Mouse (Mus musculus) hindbrain, postnatal 0 days (tissue): Measurements from ENCODE around the gene Atp2b4. TPM values are rescaled to one million over a fixed set of nuclear protein-coding genes. Genes with fewer than 3 reads are reported as not detected.

Experiments used
- ATAC-seq: fragments of 200-750 bp; cut with Nextera tagmentation; 2 replicates; pipeline ENCODE4 v1.8.0; 2017; ENCODE audit warnings: mild to moderate bottlenecking, moderate TSS enrichment, moderate library complexity
- DNase-seq: peaks from one replicate; pipeline ENCODE4 v3.0.0-alpha.2; 2015; ENCODE audit warnings: low spot score
- H3K27ac ChIP-seq: fragments of 300-500 bp; sonication (generic); 2 replicates; pipeline ENCODE4 v1.5.1; 2014; ENCODE audit warnings: mild to moderate bottlenecking
- H3K27me3 ChIP-seq: fragments of 300-500 bp; sonication (generic); 2 replicates; pipeline ENCODE4 v1.6.1; 2014; ENCODE audit warnings: low read length, mixed read lengths; ENCODE audit not compliant: insufficient read depth
- H3K36me3 ChIP-seq: fragments of 300-500 bp; sonication (generic); 2 replicates; pipeline ENCODE4 v1.6.1; 2014; ENCODE audit warnings: low read length, mixed read lengths; ENCODE audit not compliant: insufficient read depth
- H3K4me1 ChIP-seq: fragments of 300-500 bp; sonication (generic); 2 replicates; pipeline ENCODE4 v1.6.1; 2014; ENCODE audit warnings: antibody characterized with exemption, low read length, mixed read lengths; ENCODE audit not compliant: insufficient read depth
- H3K4me2 ChIP-seq: fragments of 300-500 bp; sonication (generic); 2 replicates; pipeline ENCODE4 v1.6.1; 2014; ENCODE audit warnings: low read depth, mild to moderate bottlenecking, low read length, moderate library complexity, mixed read lengths
- H3K4me3 ChIP-seq: fragments of 300-500 bp; sonication (generic); 2 replicates; pipeline ENCODE4 v1.5.1; 2014; ENCODE audit warnings: low read length
- H3K9ac ChIP-seq: fragments of 300-500 bp; sonication (generic); replicated peaks from 2 replicates; pipeline ENCODE4 v1.6.1; 2014; ENCODE audit warnings: mild to moderate bottlenecking, low read length, moderate library complexity, mixed read lengths
- H3K9me3 ChIP-seq: fragments of 300-500 bp; sonication (generic); 2 replicates; pipeline ENCODE4 v1.6.1; 2016; ENCODE audit warnings: low read length, mixed read lengths
- CTCF ChIP-seq: IDR thresholded peaks from 2 replicates; pipeline ENCODE4 v1.5.1; 2016; ENCODE audit warnings: antibody characterized with exemption, control low read depth, low read depth
- WGBS: fragments of 180-500 bp; shearing (Covaris S2); extraction: QIAGEN DNeasy Blood & Tissue Kit; methylation state at CpG from one replicate; pipeline ENCODE4 v1.1.7; 2014; 5-methylcytosine and 5-hydroxymethylcytosine counted together
- polyA plus RNA-seq: library from polyadenylated mRNA; unstranded; fragments of >200 nt; fragmentation: Nextera tagmentation; extraction: Ambion mirVana; gene quantifications from 2 replicates; pipeline ENCODE4 v1.2.1, GENCODE M21; 2015
- total RNA-seq: library from RNA; depleted of rRNA; stranded (reverse); fragments of >200 nt; gene quantifications from 2 replicates; pipeline ENCODE4 v1.2.3, GENCODE M21; 2014

The Atp2b4 gene
- total and polyA plus RNA-seq, 2 experiments from 2014 or later = 13.2 to 57.3 TPM

GRCm38 (mm10) chr1:133718296-133718695 lies 82.5 kb downstream of the Atp2b4 start:
- H3K27me3 ChIP-seq = no peaks in the 10 kb centered on the region
- ATAC-seq (no peak), DNase-seq (peak; percentile 36)
- H3K27ac ChIP-seq = no peak overlapping the region
- H3K4me2 ChIP-seq = no peak overlapping the region
- no peak for TF ChIP-seq CTCF
- H3K4me3 ChIP-seq = no peak overlapping the region
- no peaks in the 10 kb centered on the region for H3K9me3 ChIP-seq
- H3K36me3 ChIP-seq = no peaks in the 10 kb centered on the region
- 47% methylated on average over 3 of the region's 3 CpGs for WGBS
- no peaks in the 10 kb centered on the region for H3K4me1 ChIP-seq
- no peak overlapping the region for H3K9ac ChIP-seq

GRCm38 (mm10) chr1:133716464-133716863 lies 84.4 kb downstream of the Atp2b4 start:
- Histone ChIP-seq H3K9ac (no peak overlapping the region), H3K9me3 (no peaks in the 10 kb centered on the region), H3K4me1 (no peaks in the 10 kb centered on the region), H3K27ac (no peak overlapping the region), H3K27me3 (no peaks in the 10 kb centered on the region), H3K36me3 (no peaks in the 10 kb centered on the region), H3K4me2 (no peak overlapping the region), H3K4me3 (no peak overlapping the region)
- TF ChIP-seq CTCF = peak; percentile 60
- peak; percentile 23 for DNase-seq
- WGBS = 31% methylated on average over 7 of the region's 7 CpGs
- no peak for ATAC-seq

- no peak overlapping the region for H3K9ac ChIP-seq
- ATAC-seq = no peak
- H3K4me2 ChIP-seq = no peak overlapping the region
- H3K27me3 ChIP-seq = no peaks in the 10 kb centered on the region
- TF ChIP-seq CTCF = no peak
- H3K4me3 ChIP-seq = no peak overlapping the region
- WGBS = 50% methylated on average over 1 of the region's 1 CpGs
- no peaks in the 10 kb centered on the region for H3K9me3 ChIP-seq
- H3K36me3 ChIP-seq = no peaks in the 10 kb centered on the region
- H3K27ac ChIP-seq = no peak overlapping the region
- no peaks in the 10 kb centered on the region for H3K4me1 ChIP-seq
- DNase-seq = peak; percentile 28
These were observed 85.7 kb downstream of the Atp2b4 start for GRCm38 (mm10) chr1:133715191-133715590.

GRCm38 (mm10) chr1:133713009-133713370 lies 87.9 kb downstream of the Atp2b4 start:
- DNase-seq (peak; percentile 68), ATAC-seq (no peak)
- Histone ChIP-seq H3K27me3 (no peaks in the 10 kb centered on the region), H3K9ac (no peak overlapping the region), H3K36me3 (no peaks in the 10 kb centered on the region), H3K4me2 (no peak overlapping the region), H3K4me1 (no peaks in the 10 kb centered on the region), H3K9me3 (no peaks in the 10 kb centered on the region), H3K4me3 (no peak overlapping the region), H3K27ac (no peak overlapping the region)
- 19% methylated on average over 2 of the region's 2 CpGs for WGBS
- no peak for TF ChIP-seq CTCF

- Histone ChIP-seq H3K27ac (no peak overlapping the region), H3K4me1 (no peaks in the 10 kb centered on the region), H3K4me3 (no peak overlapping the region), H3K27me3 (no peaks in the 10 kb centered on the region), H3K9ac (no peak overlapping the region), H3K9me3 (no peaks in the 10 kb centered on the region), H3K36me3 (no peaks in the 10 kb centered on the region), H3K4me2 (no peak overlapping the region)
- ATAC-seq (no peak), DNase-seq (no peak)
- TF ChIP-seq CTCF = peak; percentile 16; the same call in 1 of the 2 replicates
- WGBS = 57% methylated on average over 12 of the region's 12 CpGs
These were observed 88.4 kb downstream of the Atp2b4 start for GRCm38 (mm10) chr1:133712288-133713008.

- Histone ChIP-seq H3K4me3 (no peak overlapping the region), H3K27ac (no peak overlapping the region), H3K4me1 (no peaks in the 10 kb centered on the region), H3K36me3 (0 out of 2 replicates have a peak, but pooled peaks cover 1% of the 10 kb centered on the region), H3K4me2 (no peak overlapping the region), H3K9ac (no peak overlapping the region), H3K9me3 (no peaks in the 10 kb centered on the region), H3K27me3 (no peaks in the 10 kb centered on the region)
- DNase-seq (no peak), ATAC-seq (no peak)
- 53% methylated on average over 6 of the region's 6 CpGs for WGBS
- no peak for TF ChIP-seq CTCF
These were observed 89.5 kb downstream of the Atp2b4 start for GRCm38 (mm10) chr1:133711376-133711775.

- no peak overlapping the region for H3K9ac ChIP-seq
- no peak overlapping the region for H3K4me2 ChIP-seq
- H3K36me3 ChIP-seq = peaks cover 6% of the 10 kb centered on the region; the same call in 1 of the 2 replicates
- H3K27me3 ChIP-seq = no peaks in the 10 kb centered on the region
- no peak for ATAC-seq
- no peaks in the 10 kb centered on the region for H3K4me1 ChIP-seq
- 63% methylated on average over 6 of the region's 6 CpGs for WGBS
- H3K9me3 ChIP-seq = no peaks in the 10 kb centered on the region
- no peak for TF ChIP-seq CTCF
- no peak overlapping the region for H3K27ac ChIP-seq
- H3K4me3 ChIP-seq = no peak overlapping the region
- DNase-seq = no peak
These were observed 89.9 kb downstream of the Atp2b4 start for GRCm38 (mm10) chr1:133710895-133711294.
